10 mouse cellular contexts compared by ENCODE assay signal in genomic region chr10:75093252-75093987, GRCm38 (mm10). TPM values are rescaled to one million over a fixed set of nuclear protein-coding genes. Genes with fewer than 3 reads are reported as not detected.
DNase-seq lines count a peak whose midpoint lies in the region; ATAC-seq and TF ChIP-seq lines count a peak whose summit lies in the region.
"Had no signal": no experiment of that assay in that cellular context is flagged by ENCODE, and none has a peak within 500 bp of the region (broad histone marks: within the 10 kb centered on the region; RNA-seq: fewer than 3 reads in every experiment).

No protein-coding gene starts in this region.

- H3K9ac ChIP-seq in heart, postnatal 0 days (replicated peaks; ENCODE audit: low read depth, low read length) = no peak overlapping the region
- no peak overlapping the region for H3K9ac ChIP-seq in hindbrain, embryonic 13.5 days
- H3K9ac ChIP-seq in midbrain, embryonic 14.5 days (replicated peaks; ENCODE audit: low read length) = no peak overlapping the region
- H3K9ac ChIP-seq: embryonic facial prominence, embryonic 12.5 days; liver, embryonic 13.5 days had no signal

- peaks cover 23% of the 10 kb centered on the region for H3K4me1 ChIP-seq in heart, postnatal 0 days (ENCODE audit: control insufficient read depth, insufficient read depth)
- H3K4me1 ChIP-seq in hindbrain, embryonic 13.5 days (replicated peaks) = peaks cover 49% of the 10 kb centered on the region
- peaks cover 14% of the 10 kb centered on the region; the same call in 1 of the 2 replicates for H3K4me1 ChIP-seq in midbrain, embryonic 14.5 days (ENCODE audit: control insufficient read depth, insufficient read depth, low read length)

- H3K4me2 ChIP-seq in heart, postnatal 0 days (ENCODE audit: low read depth, low read length) = no peak overlapping the region
- H3K4me2 ChIP-seq in hindbrain, embryonic 13.5 days = 0 out of 2 replicates have a peak overlapping the region, but pooled peaks have one; percentile 0
- H3K4me2 ChIP-seq in midbrain, embryonic 14.5 days (ENCODE audit: low read length) = 0 out of 2 replicates have a peak overlapping the region, but pooled peaks have one; percentile 1
- H3K4me2 ChIP-seq: embryonic facial prominence, embryonic 12.5 days; liver, embryonic 13.5 days had no signal

- ATAC-seq in heart, postnatal 0 days (ENCODE audit: insufficient read depth, low read depth) = 0 out of 2 replicates have a peak, but pooled peaks have one; percentile 40
- ATAC-seq in hindbrain, embryonic 13.5 days (ENCODE audit: low FRiP score) = peak; percentile 49
- ATAC-seq in midbrain, embryonic 14.5 days (ENCODE audit: low FRiP score, low TSS enrichment) = 0 out of 2 replicates have a peak, but pooled peaks have one; percentile 36

- no peaks in the 10 kb centered on the region for H3K36me3 ChIP-seq in heart, postnatal 0 days (replicated peaks; ENCODE audit: control insufficient read depth, insufficient read depth, low read length)
- no peaks in the 10 kb centered on the region for H3K36me3 ChIP-seq in hindbrain, embryonic 13.5 days
- no peaks in the 10 kb centered on the region for H3K36me3 ChIP-seq in midbrain, embryonic 14.5 days (ENCODE audit: control insufficient read depth, insufficient read depth, low read length)
- H3K36me3 ChIP-seq: embryonic facial prominence, embryonic 12.5 days; liver, embryonic 13.5 days had no signal

- TF ChIP-seq CTCF in heart, postnatal 0 days (IDR thresholded peaks at IDR 0.05; ENCODE audit: low read depth) = no peak
- no peak for TF ChIP-seq CTCF in left cerebral cortex, adult 2 months (IDR thresholded peaks at IDR 0.05)

- DNase-seq in heart, postnatal 0 days (ENCODE audit: low spot score) = no peak
- no peak for DNase-seq in heart, postnatal 25 days (ENCODE audit: low spot score)
- DNase-seq in embryo, embryonic 10 days (ENCODE audit: low spot score) = peak; percentile 71
- peak; percentile 62 for DNase-seq in midbrain, embryonic 14.5 days
- no peak for DNase-seq in cerebellum, postnatal 4 days (ENCODE audit: low spot score in 2 of 2)
- no peak for DNase-seq in left cerebral cortex, adult 2 months (ENCODE audit: extremely low spot score in 1 of 2, low spot score in 2 of 2)
- DNase-seq in heart, adult 8-10 months (ENCODE audit: low spot score) = no peak
- DNase-seq: liver, embryonic 13.5 days had no signal

- H3K9me3 ChIP-seq in heart, postnatal 0 days (replicated peaks; ENCODE audit: control insufficient read depth, low read length) = no peaks in the 10 kb centered on the region
- no peaks in the 10 kb centered on the region for H3K9me3 ChIP-seq in hindbrain, embryonic 13.5 days
- H3K9me3 ChIP-seq in midbrain, embryonic 14.5 days (ENCODE audit: control insufficient read depth, low read length) = no peaks in the 10 kb centered on the region
- H3K9me3 ChIP-seq: embryonic facial prominence, embryonic 12.5 days; liver, embryonic 13.5 days had no signal

- H3K27me3 ChIP-seq in heart, postnatal 0 days (ENCODE audit: control insufficient read depth, insufficient read depth, low read length) = peaks cover 85% of the 10 kb centered on the region
- H3K27me3 ChIP-seq in hindbrain, embryonic 13.5 days = no peaks in the 10 kb centered on the region
- no peaks in the 10 kb centered on the region for H3K27me3 ChIP-seq in midbrain, embryonic 14.5 days (ENCODE audit: control insufficient read depth, insufficient read depth, low read length)
- H3K27me3 ChIP-seq: embryonic facial prominence, embryonic 12.5 days; liver, embryonic 13.5 days had no signal

- no peak overlapping the region for H3K4me3 ChIP-seq in heart, postnatal 0 days (ENCODE audit: low read depth, low read length)
- no peak overlapping the region for H3K4me3 ChIP-seq in hindbrain, embryonic 13.5 days
- H3K4me3 ChIP-seq in midbrain, embryonic 14.5 days (replicated peaks; ENCODE audit: low read depth, low read length) = no peak overlapping the region
- H3K4me3 ChIP-seq in left cerebral cortex, adult 2 months = no peak overlapping the region
- H3K4me3 ChIP-seq: embryonic facial prominence, embryonic 12.5 days; liver, embryonic 13.5 days had no signal

- no peak overlapping the region for H3K27ac ChIP-seq in heart, postnatal 0 days (ENCODE audit: low read depth)
- no peak overlapping the region; the same call in 1 of the 2 replicates for H3K27ac ChIP-seq in hindbrain, embryonic 13.5 days
- no peak overlapping the region for H3K27ac ChIP-seq in midbrain, embryonic 14.5 days (replicated peaks; ENCODE audit: low read depth, low read length)
- no peak overlapping the region for H3K27ac ChIP-seq in left cerebral cortex, adult 2 months
- H3K27ac ChIP-seq: embryonic facial prominence, embryonic 12.5 days; liver, embryonic 13.5 days had no signal

- WGBS in heart, postnatal 0 days = 56% methylated on average over 22 of the region's 22 CpGs
- 19% methylated on average over 22 of the region's 22 CpGs for WGBS in hindbrain, embryonic 13.5 days
- WGBS in midbrain, embryonic 14.5 days = 38% methylated on average over 22 of the region's 22 CpGs

- no peak for TF ChIP-seq EP300 in heart, postnatal 0 days (IDR thresholded peaks at IDR 0.05; ENCODE audit: low read depth)

- intact Hi-C loops in heart, postnatal 25 days (cut with DNase I) = no loop called here
- intact Hi-C loops in left cerebral cortex, adult 2 months (cut with DNase I) = no loop called here

RNA-seq across cellular contexts. Expression of gene Bcr, which starts 33.0 kb away (rescaled TPM):
- total RNA-seq in heart, postnatal 0 days (2014; rRNA removed; ENCODE audit: low replicate concordance) = 11.4 and 12.1 TPM in 2 replicates
- 9.3 and 10.2 TPM in 2 replicates for polyA plus RNA-seq in heart, postnatal 0 days (2015; fragmentation: Nextera tagmentation; extraction: Ambion mirVana)
- 1 to 10 TPM; 9.8 TPM for total RNA-seq in heart, postnatal 25 days (2021)
- polyA plus RNA-seq in hindbrain, embryonic 13.5 days (2015; fragmentation: Nextera tagmentation; extraction: Ambion mirVana) = 15.1 and 15.8 TPM in 2 replicates
- polyA plus RNA-seq in midbrain, embryonic 14.5 days (2014; fragmentation: Nextera tagmentation; extraction: Ambion mirVana) = 20.9 and 22.8 TPM in 2 replicates
- total RNA-seq in left cerebral cortex, adult 2 months (2021) = 100 to 1,000 TPM in 1 of 2 experiments, 10 to 100 TPM in 1; 99.6 to 113 TPM
- 10 to 100 TPM in 2 of 4 experiments, 1 to 10 TPM in 2; 8.0 to 13.3 (median 9.5) TPM for total RNA-seq in heart, adult 8-10 months (2022)

RNA-seq across cellular contexts. Expression of gene Rab36, which starts 56.6 kb away (rescaled TPM):
- total RNA-seq in heart, postnatal 0 days (2014; rRNA removed; ENCODE audit: low replicate concordance) = 1.4 and 3.6 TPM in 2 replicates
- 1.4 and 1.5 TPM in 2 replicates for polyA plus RNA-seq in heart, postnatal 0 days (2015; fragmentation: Nextera tagmentation; extraction: Ambion mirVana)
- total RNA-seq in heart, postnatal 25 days (2021) = under 1 TPM; 0.49 to 0.50 TPM
- polyA plus RNA-seq in hindbrain, embryonic 13.5 days (2015; fragmentation: Nextera tagmentation; extraction: Ambion mirVana) = 14.4 and 15.7 TPM in 2 replicates
- polyA plus RNA-seq in midbrain, embryonic 14.5 days (2014; fragmentation: Nextera tagmentation; extraction: Ambion mirVana) = 14.3 and 16.1 TPM in 2 replicates
- total RNA-seq in left cerebral cortex, adult 2 months (2021) = 10 to 100 TPM; 31.6 to 35.7 TPM
- total RNA-seq in heart, adult 8-10 months (2022) = under 1 TPM; 0.46 to 0.97 (median 0.77) TPM

Comparison
In these comparisons a context has a peak if more than half of its experiments do, and no peak if none do; other contexts are left out.
1. DNase-seq: peak in embryo, embryonic 10 days (single experiment) and midbrain, embryonic 14.5 days (single experiment); none in heart, postnatal 0 days (single experiment), heart, postnatal 25 days (single experiment), cerebellum, postnatal 4 days (0 of 2), left cerebral cortex, adult 2 months (0 of 2) and heart, adult 8-10 months (single experiment).
2. Peak in every context shown above with its lines, with median percentiles within 50 percentile points of each other: ATAC-seq.